Mouse (Mus musculus): Measurements from ENCODE around the gene Fbln2.
"Not testable (repeated sequence)": the region's sequence is repeated elsewhere in the genome, so short reads cannot be mapped to it uniquely, and the experiment has no call there.

Fbln2 gene

DNA sequence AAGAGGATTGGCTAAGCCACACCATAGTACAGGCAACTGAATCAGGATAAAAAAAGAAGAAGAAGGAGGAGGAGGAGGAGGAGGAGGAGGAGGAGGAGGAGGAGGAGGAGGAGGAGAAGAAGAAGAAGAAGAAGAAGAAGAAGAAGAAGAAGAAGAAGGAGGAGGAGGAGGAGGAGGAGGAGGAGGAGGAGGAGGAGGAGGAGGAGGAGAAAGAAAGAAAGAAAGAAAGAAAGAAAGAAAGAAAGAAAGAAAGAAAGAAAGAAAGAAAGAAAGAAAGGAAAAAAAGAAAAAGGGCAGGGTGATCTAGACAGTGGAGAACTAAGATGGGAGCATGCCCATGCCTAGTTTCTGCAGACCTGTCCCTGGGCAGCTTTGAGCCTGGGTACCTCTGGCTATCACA is at the start of gene Fbln2:
Gene Fbln2 (plus strand): TSS at position 301 of the 400 bp plus-strand sequence.
- DNase-seq (ENCODE audit: low read depth, low spot score) = not testable (repeated sequence)

DNA sequence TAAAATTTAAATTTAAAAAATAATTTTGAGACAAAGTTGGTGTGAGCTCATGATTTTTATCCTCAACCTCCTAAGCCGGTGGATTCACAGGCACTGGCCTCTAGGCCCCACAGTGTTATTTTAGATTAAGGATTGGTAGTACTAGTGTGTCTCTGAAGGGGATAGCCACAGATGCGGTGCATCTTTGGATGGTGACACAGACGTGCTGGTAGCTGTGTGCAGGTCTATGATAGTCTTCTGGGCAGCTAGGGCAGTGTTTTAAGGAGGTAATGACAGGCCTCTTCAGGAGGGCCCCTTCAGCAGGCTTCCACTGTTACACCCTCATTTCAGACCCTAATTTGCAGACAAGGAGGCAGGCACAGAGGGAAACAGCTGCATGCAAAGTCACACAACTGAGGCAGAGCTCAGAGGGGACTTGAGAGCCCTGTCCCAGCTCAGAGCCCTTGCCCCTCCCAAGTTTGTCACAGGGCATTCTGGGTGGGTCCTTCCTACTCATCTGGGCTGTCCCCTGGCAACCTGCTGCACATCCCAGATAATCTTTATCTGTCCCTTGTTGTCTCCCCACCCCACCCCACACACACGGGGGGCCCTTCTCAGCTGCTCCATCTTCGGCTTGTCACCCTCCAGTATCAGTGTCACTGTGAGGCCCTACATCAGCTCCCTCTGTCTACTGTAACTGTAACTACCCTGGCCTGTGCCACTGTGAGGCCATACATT is 48.9 kb upstream of the Fbln2 start:
- no peak for DNase-seq (ENCODE audit: low read depth, low spot score)

- no peak for DNase-seq (ENCODE audit: low read depth, low spot score)
These were observed 47.7 kb upstream of the Fbln2 start for GRCm38 (mm10) chr6:91164584-91164983.

- no peak for DNase-seq (ENCODE audit: low read depth, low spot score)
These were observed 47.0 kb upstream of the Fbln2 start for GRCm38 (mm10) chr6:91165210-91165609.

DNA sequence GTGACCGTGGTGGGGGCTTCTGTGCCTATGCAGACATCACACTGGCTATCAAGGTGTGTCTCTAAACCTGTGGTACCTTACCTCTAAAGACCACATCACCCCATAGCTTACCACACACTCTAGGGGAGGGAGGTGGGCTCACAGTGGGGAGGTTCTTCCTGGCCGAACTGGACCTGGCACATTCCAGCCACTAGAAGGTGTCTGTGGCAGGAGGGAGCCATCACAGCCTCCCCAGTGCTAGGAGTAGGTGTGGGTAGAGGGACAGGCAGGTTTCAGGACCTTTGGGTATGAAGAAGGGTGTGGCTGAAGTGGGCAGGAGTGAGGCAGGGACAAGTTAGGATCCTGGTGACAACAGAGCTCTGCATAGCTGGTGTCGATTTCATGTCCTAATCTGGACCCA is 44.4 kb upstream of the Fbln2 start:
- DNase-seq (ENCODE audit: low read depth, low spot score) = no peak

DNA sequence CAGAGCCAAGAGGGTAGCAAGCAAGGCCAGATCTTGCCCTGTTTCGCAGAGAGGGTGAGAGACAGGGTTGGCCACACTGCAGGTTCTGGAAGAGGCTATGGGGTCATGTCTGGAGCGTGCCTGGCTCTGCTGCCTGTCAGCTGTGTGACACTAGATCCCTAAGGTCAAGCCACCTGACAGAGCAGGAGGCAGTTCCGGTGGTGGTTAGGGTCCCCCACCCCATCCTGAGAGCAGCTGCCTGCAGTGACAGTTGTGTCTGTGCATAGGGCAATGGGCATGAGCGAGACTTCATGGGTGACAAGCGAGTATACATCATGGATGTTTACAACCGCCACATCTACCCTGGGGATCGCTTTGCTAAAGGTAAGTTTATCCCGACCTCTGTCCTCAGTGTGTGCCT is 43.1 kb upstream of the Fbln2 start:
- DNase-seq (ENCODE audit: low read depth, low spot score) = no peak

DNA sequence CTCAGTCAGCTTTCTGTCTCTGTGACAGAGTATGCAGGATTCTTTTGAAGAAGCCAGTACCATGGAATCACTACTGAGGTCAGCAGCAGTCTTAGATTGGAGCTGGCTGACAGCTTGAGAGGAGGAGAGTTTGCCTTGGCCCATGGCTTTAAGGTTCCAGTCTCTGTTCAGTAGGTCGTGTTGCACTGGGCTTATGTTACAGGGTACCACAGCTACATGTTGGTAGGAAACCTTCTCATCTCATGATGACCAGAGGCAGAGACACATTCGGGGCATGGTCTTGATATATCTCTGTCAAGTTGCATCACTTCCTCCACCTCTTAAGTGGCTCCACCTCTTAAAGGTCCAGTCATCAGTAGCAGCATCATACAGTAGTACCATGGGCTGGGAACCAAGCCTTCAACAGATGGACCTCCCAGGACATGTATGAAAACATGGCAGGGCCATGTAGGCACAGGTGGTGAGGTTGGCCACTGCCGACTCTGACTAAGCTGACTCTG is 40.8 kb upstream of the Fbln2 start:
- DNase-seq (ENCODE audit: low read depth, low spot score) = no peak

- DNase-seq (ENCODE audit: low read depth, low spot score) = no peak
These were observed 39.9 kb upstream of the Fbln2 start for GRCm38 (mm10) chr6:91172381-91172780.

- no peak for DNase-seq (ENCODE audit: low read depth, low spot score)
These were observed 38.9 kb upstream of the Fbln2 start for GRCm38 (mm10) chr6:91173221-91173880.

GRCm38 (mm10) chr6:91174211-91174610 is 38.0 kb upstream of the Fbln2 start:
- DNase-seq (ENCODE audit: low read depth, low spot score) = no peak

GRCm38 (mm10) chr6:91180767-91181171 is 31.5 kb upstream of the Fbln2 start:
- DNase-seq (ENCODE audit: low read depth, low spot score) = no peak

GRCm38 (mm10) chr6:91181320-91181719 is 30.9 kb upstream of the Fbln2 start:
- no peak for DNase-seq (ENCODE audit: low read depth, low spot score)

DNA sequence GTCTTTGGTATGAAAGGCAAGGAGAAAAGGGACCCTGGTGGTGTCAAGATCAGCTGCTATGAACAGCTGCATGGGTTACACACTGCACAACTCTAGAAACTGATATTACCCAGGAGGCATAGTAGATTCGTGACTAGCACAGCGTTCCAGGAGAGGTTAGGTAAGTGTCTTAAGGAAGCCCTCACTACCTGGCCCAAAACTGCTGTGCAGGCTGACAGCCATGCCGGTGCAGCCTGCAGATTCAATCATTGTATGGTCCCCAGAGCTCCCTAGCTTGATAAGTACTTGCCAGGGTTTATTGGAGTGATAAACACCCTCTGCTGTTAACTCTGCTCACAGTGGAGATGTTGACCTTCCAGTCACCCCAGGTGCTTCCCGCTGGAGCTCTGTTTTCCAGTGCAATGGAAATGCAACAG is 30.2 kb upstream of the Fbln2 start:
- DNase-seq (ENCODE audit: low read depth, low spot score) = no peak

GRCm38 (mm10) chr6:91183041-91183440 is 29.2 kb upstream of the Fbln2 start:
- DNase-seq (ENCODE audit: low read depth, low spot score) = no peak

GRCm38 (mm10) chr6:91183980-91184379 is 28.3 kb upstream of the Fbln2 start:
- DNase-seq (ENCODE audit: low read depth, low spot score) = no peak

DNA sequence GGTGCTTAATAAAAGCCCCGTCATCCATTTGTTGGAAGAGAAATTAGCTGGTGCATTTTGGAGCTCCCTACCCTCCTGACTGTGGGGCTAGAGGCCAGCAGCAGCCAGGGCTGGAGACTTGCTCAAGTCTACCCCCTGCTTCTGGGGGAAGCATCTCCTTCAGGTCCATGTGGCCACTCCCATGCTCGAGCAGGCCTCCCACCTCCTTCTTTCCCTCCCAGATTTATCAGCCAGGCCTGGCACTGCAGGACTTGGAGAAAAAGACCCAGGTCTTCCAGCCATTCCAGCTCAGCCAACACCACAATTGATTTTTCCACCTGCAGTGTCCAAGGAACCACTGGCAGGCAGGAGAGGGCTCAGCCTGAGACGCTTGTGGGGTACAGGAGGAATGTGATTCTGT is 27.5 kb upstream of the Fbln2 start:
- DNase-seq (ENCODE audit: low read depth, low spot score) = no peak

DNA sequence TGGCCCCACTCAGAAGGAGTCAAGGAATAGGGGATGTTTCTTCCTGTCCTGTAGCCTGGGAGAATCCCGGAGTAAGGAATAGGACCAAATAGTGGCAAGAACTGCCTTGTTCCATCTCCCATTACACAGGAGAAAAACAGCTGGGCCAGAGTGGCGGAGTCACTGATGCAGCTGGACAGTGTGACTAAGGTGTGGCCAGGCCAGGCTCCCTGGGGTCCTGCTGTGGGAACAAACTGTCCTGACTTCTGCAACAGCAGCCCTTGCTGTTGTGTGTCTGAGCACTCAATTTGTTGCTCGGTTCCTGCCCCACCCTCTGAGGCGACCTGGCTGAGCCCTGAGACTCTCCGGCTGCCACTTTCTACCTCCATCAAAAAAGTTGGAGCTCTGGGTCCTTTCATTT is 26.8 kb upstream of the Fbln2 start:
- no peak for DNase-seq (ENCODE audit: low read depth, low spot score)

DNA sequence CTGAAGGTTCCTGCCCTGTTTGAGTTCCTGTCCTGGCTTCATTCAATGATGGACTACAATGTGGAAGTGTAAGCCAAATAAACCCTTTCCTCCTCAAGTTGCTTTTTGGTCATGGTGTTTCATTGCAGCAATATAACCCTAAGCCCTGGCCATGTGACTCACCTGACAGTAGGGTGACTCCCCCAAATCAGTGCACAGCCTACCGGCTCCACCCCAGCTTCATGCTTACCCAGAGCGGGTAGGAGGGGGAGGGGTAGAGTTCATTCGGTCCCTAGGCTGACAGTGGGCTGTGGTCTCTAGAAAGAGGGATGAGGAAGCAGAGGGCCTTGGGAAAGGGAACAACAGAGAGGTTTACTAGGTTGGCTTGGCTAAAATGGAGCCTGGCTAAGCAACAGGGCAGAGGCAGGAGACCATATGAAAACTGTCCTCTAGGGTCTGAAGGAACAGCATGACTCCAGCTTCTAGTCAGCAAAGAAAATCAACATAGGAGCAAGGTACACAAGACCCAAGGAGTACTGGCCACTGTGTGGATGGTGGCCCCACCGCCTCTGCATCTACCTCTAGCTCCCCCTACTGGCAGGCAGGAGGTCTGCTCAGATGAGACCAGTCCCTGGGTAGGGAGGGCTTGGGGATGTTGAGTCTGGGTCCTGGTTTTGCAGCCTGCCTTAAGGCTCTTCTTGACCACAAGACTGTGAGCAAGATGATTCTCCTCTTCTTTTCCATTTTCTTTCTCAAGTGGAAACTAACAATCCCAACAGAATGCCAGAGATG is 25.9 kb upstream of the Fbln2 start:
- no peak for DNase-seq (ENCODE audit: low read depth, low spot score)

DNA sequence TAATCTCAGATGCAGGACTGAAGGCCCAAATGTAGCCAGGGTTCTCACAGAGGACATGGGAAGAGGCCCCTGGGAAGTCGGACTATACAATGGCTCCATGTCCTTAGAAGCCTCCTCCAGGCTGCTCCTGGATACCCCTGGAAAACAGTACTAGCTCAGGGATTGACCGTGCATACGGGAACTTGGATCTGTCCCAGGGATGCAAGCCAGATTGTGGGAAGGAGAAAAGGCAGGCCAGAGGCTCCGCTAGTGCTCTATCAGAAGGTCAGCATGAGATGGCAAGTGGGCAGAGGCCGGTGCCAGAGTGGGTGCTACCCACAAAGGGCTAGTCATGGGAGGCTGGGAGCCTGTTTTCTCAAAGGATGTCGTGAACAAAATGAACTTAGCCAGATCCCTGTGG is 25.3 kb upstream of the Fbln2 start:
- no peak for DNase-seq (ENCODE audit: low read depth, low spot score)

GRCm38 (mm10) chr6:91187871-91188270 is 24.4 kb upstream of the Fbln2 start:
- no peak for DNase-seq (ENCODE audit: low read depth, low spot score)

DNA sequence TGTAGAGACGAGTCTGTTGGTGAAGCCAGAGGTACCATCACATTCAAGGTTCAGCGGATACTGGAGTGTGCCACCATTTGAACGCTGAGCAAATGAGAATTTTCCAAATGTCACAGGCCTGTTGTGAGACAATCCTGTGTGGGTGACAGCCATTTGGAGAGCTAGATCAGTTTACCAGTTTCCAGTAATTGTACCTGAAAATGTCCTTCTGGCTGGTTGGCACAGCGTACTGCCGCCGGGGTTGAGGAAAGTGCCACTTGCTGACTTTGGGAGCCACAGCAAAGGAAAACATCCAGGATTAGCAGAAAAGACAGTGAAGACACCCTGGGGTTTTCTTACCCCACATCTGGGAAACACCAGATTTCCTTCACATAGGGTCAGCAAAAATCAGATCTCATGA is 22.3 kb upstream of the Fbln2 start:
- no peak for DNase-seq (ENCODE audit: low read depth, low spot score)

GRCm38 (mm10) chr6:91191465-91191864 is 20.8 kb upstream of the Fbln2 start:
- no peak for DNase-seq (ENCODE audit: low read depth, low spot score)

All from brain, embryonic 18.5 days (tissue).